Mouse (Mus musculus): ENCODE results near the gene Gse1. TPM values are rescaled to one million over a fixed set of nuclear protein-coding genes. Genes with fewer than 3 reads are reported as not detected.
A peak's percentile ranks its signal among the peaks of the same experiment; 100 is the strongest.

Gene Gse1
- polyA plus RNA-seq, 1 experiment: 45.8 TPM

GRCm38 (mm10) chr8:120574941-120575340 is 346.7 kb downstream of the Gse1 start:
- Histone ChIP-seq H3K27ac (ENCODE audit: control insufficient read depth, insufficient read depth, low read depth, low read length, poor library complexity) (no peak overlapping the region), H3K4me1 (ENCODE audit: control insufficient read depth, insufficient read depth, low read length) (peaks cover 5% of the 10 kb centered on the region), H3K4me3 (replicated peaks; ENCODE audit: control insufficient read depth, low read depth, low read length) (no peak overlapping the region)
- TF ChIP-seq POLR2A (IDR thresholded peaks at IDR 0.05; ENCODE audit: borderline replicate concordance, control insufficient read depth, low read depth, low read length) (no peak), CTCF (IDR thresholded peaks at IDR 0.05; ENCODE audit: control insufficient read depth, insufficient read depth, low read length) (no peak)
- WGBS: 90% methylated on average over 19 of the region's 19 CpGs

GRCm38 (mm10) chr8:120575801-120576200 is 347.5 kb downstream of the Gse1 start:
- Histone ChIP-seq H3K4me3 (replicated peaks; ENCODE audit: control insufficient read depth, low read depth, low read length) (no peak overlapping the region), H3K27ac (ENCODE audit: control insufficient read depth, insufficient read depth, low read depth, low read length, poor library complexity) (no peak overlapping the region), H3K4me1 (ENCODE audit: control insufficient read depth, insufficient read depth, low read length) (peaks cover 5% of the 10 kb centered on the region)
- 88% methylated on average over 9 of the region's 9 CpGs for WGBS
- no peak for TF ChIP-seq POLR2A (IDR thresholded peaks at IDR 0.05; ENCODE audit: borderline replicate concordance, control insufficient read depth, low read depth, low read length)
- TF ChIP-seq CTCF (IDR thresholded peaks at IDR 0.05; ENCODE audit: control insufficient read depth, insufficient read depth, low read length): no peak

- H3K4me3 ChIP-seq (replicated peaks; ENCODE audit: control insufficient read depth, low read depth, low read length): no peak overlapping the region
- WGBS: 96% methylated on average over 17 of the region's 17 CpGs
- TF ChIP-seq CTCF (IDR thresholded peaks at IDR 0.05; ENCODE audit: control insufficient read depth, insufficient read depth, low read length) (no peak), POLR2A (IDR thresholded peaks at IDR 0.05; ENCODE audit: borderline replicate concordance, control insufficient read depth, low read depth, low read length) (no peak)
- H3K4me1 ChIP-seq (ENCODE audit: control insufficient read depth, insufficient read depth, low read length): peaks cover 1% of the 10 kb centered on the region
- no peak overlapping the region for H3K27ac ChIP-seq (ENCODE audit: control insufficient read depth, insufficient read depth, low read depth, low read length, poor library complexity)
Measured at GRCm38 (mm10) chr8:120577821-120578220, 349.6 kb downstream of the Gse1 start.

GRCm38 (mm10) chr8:120580336-120581000 is 352.2 kb downstream of the Gse1 start:
- TF ChIP-seq POLR2A (IDR thresholded peaks at IDR 0.05; ENCODE audit: borderline replicate concordance, control insufficient read depth, low read depth, low read length): no peak
- TF ChIP-seq CTCF (IDR thresholded peaks at IDR 0.05; ENCODE audit: control insufficient read depth, insufficient read depth, low read length): no peak
- no peaks in the 10 kb centered on the region for H3K4me1 ChIP-seq (ENCODE audit: control insufficient read depth, insufficient read depth, low read length)
- no peak overlapping the region for H3K27ac ChIP-seq (ENCODE audit: control insufficient read depth, insufficient read depth, low read depth, low read length, poor library complexity)
- no peak overlapping the region for H3K4me3 ChIP-seq (replicated peaks; ENCODE audit: control insufficient read depth, low read depth, low read length)
- WGBS: 90% methylated on average over 8 of the region's 8 CpGs

DNA sequence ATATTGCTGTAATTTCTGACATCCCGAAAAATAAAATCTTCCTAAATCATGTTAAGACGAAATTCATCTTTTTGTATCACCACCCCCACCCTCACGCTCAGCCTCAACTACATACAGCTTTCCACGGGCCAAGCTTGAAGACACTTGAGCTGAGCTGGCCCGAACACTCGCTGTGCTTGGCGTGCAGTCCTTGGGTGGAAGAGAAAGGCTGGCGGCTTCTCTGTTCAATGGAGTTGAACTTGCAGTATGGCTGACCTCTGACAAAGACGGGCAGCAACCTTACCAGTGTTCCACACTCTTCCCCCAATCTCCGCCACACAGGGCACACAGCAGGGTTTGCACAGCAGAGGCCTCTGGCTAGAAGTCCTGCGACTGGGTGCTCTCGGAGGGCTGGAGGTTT is 353.1 kb downstream of the Gse1 start:
- 91% methylated on average over 12 of the region's 12 CpGs for WGBS
- Histone ChIP-seq H3K4me3 (replicated peaks; ENCODE audit: control insufficient read depth, low read depth, low read length) (no peak overlapping the region), H3K4me1 (ENCODE audit: control insufficient read depth, insufficient read depth, low read length) (no peaks in the 10 kb centered on the region), H3K27ac (ENCODE audit: control insufficient read depth, insufficient read depth, low read depth, low read length, poor library complexity) (no peak overlapping the region)
- no peak for TF ChIP-seq CTCF (IDR thresholded peaks at IDR 0.05; ENCODE audit: control insufficient read depth, insufficient read depth, low read length)
- TF ChIP-seq POLR2A (IDR thresholded peaks at IDR 0.05; ENCODE audit: borderline replicate concordance, control insufficient read depth, low read depth, low read length): no peak

GRCm38 (mm10) chr8:120581811-120582210 is 353.6 kb downstream of the Gse1 start:
- 91% methylated on average over 8 of the region's 8 CpGs for WGBS
- no peaks in the 10 kb centered on the region for H3K4me1 ChIP-seq (ENCODE audit: control insufficient read depth, insufficient read depth, low read length)
- TF ChIP-seq POLR2A (IDR thresholded peaks at IDR 0.05; ENCODE audit: borderline replicate concordance, control insufficient read depth, low read depth, low read length) (no peak), CTCF (IDR thresholded peaks at IDR 0.05; ENCODE audit: control insufficient read depth, insufficient read depth, low read length) (no peak)

DNA sequence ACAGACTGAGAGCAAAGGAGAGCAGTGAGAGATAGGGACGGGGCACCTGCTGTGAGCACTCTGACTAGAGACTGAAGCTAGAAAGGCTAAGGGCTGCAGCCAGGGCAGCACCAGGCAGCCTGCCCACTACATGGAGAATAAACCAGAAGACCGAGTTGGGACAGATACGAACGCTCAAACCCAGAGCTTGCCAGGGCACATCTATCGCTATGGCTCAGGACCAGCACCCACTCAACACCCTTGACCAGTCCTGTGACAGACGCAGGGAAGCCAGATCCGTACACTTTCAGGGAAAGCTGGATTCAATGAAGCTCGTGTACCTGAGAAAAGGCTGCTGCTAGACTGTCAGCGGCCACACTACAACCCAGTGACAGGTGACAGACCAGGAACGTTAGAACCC is 357.3 kb downstream of the Gse1 start:
- Histone ChIP-seq H3K27ac (ENCODE audit: control insufficient read depth, insufficient read depth, low read depth, low read length, poor library complexity) (no peak overlapping the region), H3K4me1 (ENCODE audit: control insufficient read depth, insufficient read depth, low read length) (no peaks in the 10 kb centered on the region; the same call in 1 of the 2 replicates), H3K4me3 (replicated peaks; ENCODE audit: control insufficient read depth, low read depth, low read length) (no peak overlapping the region)
- 95% methylated on average over 10 of the region's 10 CpGs for WGBS
- TF ChIP-seq POLR2A (IDR thresholded peaks at IDR 0.05; ENCODE audit: borderline replicate concordance, control insufficient read depth, low read depth, low read length) (no peak), CTCF (IDR thresholded peaks at IDR 0.05; ENCODE audit: control insufficient read depth, insufficient read depth, low read length) (no peak)

More at GRCm38 (mm10) chr8:120581811-120582210, 353.6 kb downstream of the Gse1 start:
- Histone ChIP-seq H3K4me3 (replicated peaks; ENCODE audit: control insufficient read depth, low read depth, low read length) (no peak overlapping the region), H3K27ac (ENCODE audit: control insufficient read depth, insufficient read depth, low read depth, low read length, poor library complexity) (no peak overlapping the region)

- peak within 1 kb of the TSS; percentile 20; the same call in 1 of the 2 replicates for H3K27ac ChIP-seq (ENCODE audit: control insufficient read depth, insufficient read depth, low read depth, low read length, poor library complexity)
- WGBS: under 1% methylated on average over 67 of the region's 67 CpGs
- H3K4me1 ChIP-seq (ENCODE audit: control insufficient read depth, insufficient read depth, low read length): no peaks in the 10 kb centered on the region; the same call in 1 of the 2 replicates
- no peak for TF ChIP-seq CTCF (IDR thresholded peaks at IDR 0.05; ENCODE audit: control insufficient read depth, insufficient read depth, low read length)
- TF ChIP-seq POLR2A (IDR thresholded peaks at IDR 0.05; ENCODE audit: borderline replicate concordance, control insufficient read depth, low read depth, low read length): peak; percentile 29; the same call in 1 of the 2 replicates
- H3K4me3 ChIP-seq (replicated peaks; ENCODE audit: control insufficient read depth, low read depth, low read length): peak within 1 kb of the TSS; percentile 94
Measured at GRCm38 (mm10) chr8:120588908-120589771, 360.9 kb downstream of the Gse1 start, which contains the start of gene Gins2. Gene Gins2 (minus strand): TSS chr8:120589304.
